Mouse (Mus musculus) effector memory CD4-positive, alpha-beta T cell, adult 5 months (primary cell): ENCODE results near the gene Vmn2r11. TPM values are rescaled to one million over a fixed set of nuclear protein-coding genes. Genes with fewer than 3 reads are reported as not detected.

Experiments
- polyA plus RNA-seq: library from polyadenylated mRNA; unstranded; fragments of 100-300 nt; shearing (Covaris generic); gene quantifications from one replicate; pipeline ENCODE4 v1.2.1, GENCODE M21; 2017

Gene Vmn2r11
- polyA plus RNA-seq: 0.07 TPM

GRCm38 (mm10) chr5:109059469-109059868 is at the start of gene Vmn2r11:
TSS of gene Vmn2r11 (minus strand) at chr5:109059569.

GRCm38 (mm10) chr5:109097850-109098249 is 38.5 kb upstream of the Vmn2r11 start, which contains the start of gene Vmn2r12:
TSS of gene Vmn2r12 (minus strand) at chr5:109097950.

GRCm38 (mm10) chr5:109006427-109006826 is 52.9 kb downstream of the Vmn2r11 start, which contains the start of gene Vmn2r10:
TSS of gene Vmn2r10 (minus strand) at chr5:109006527.

Other genes with a start within 250 kb of the Vmn2r11 start
- gene Vmn2r9, start 207.0 kb downstream of the Vmn2r11 start, polyA plus RNA-seq: 0.06 TPM
- not detected for gene Vmn2r10, start 53.0 kb downstream of the Vmn2r11 start, polyA plus RNA-seq
- gene Vmn2r12, start 38.4 kb upstream of the Vmn2r11 start, polyA plus RNA-seq: not detected
- gene Vmn2r13, start 132.6 kb upstream of the Vmn2r11 start, polyA plus RNA-seq: not detected
- gene Vmn2r14, start 165.1 kb upstream of the Vmn2r11 start, polyA plus RNA-seq: 0.09 TPM
- not detected for gene Vmn2r15, start 238.1 kb upstream of the Vmn2r11 start, polyA plus RNA-seq